Mouse (Mus musculus) small intestine, adult 2 months (tissue): ENCODE data around the gene 1700056E22Rik.

Experiments
- CTCF ChIP-seq: fragments of 200-500 bp; IDR thresholded peaks from 2 replicates; pipeline ENCODE4 v1.5.1; 2012; ENCODE audit warnings: low read depth, mild to moderate bottlenecking, control low read depth, inconsistent platforms, low read length, moderate library complexity, mixed read lengths; ENCODE audit not compliant: insufficient replicate concordance, insufficient read length; ENCODE audit errors: extremely low read depth
- POLR2A ChIP-seq: fragments of 200-500 bp; IDR thresholded peaks from 2 replicates; pipeline ENCODE4 v1.6.1; 2012; ENCODE audit warnings: low read depth, mild to moderate bottlenecking, control low read depth, inconsistent platforms, low read length, moderate library complexity

GRCm38 (mm10) chr1:184042745-184043144, 8.6 kb upstream of the 1700056E22Rik start:
- no peak for TF ChIP-seq CTCF
- no peak for TF ChIP-seq POLR2A
